Mouse (Mus musculus) embryo, embryonic 11.5 days (tissue): ENCODE measurements around the gene Tmem54.

Source experiments
- DNase-seq: peaks from one replicate; pipeline ENCODE4 v3.0.0-alpha.2; 2012; ENCODE audit warnings: low read depth, low spot score

Tmem54 gene

DNA sequence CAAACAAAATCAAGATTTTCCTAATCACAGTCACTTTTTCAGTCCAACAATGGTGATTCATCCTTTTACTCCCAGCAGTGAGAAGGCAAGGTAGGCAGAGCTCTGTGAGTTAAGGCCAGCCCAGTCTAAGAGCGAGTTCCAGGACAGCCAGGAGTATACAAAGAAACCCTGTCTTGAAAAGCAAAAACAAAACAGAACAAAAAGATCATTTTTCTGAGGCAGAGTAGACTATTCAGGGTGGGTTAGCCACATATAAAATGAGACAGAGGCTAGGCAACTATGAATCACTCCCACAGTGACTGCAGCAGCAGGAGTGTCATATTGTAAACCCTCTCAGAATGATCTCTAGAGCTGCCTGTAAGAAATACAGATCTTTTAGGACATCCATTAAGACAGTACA, 44.0 kb downstream of the Tmem54 start:
- no peak for DNase-seq

DNA sequence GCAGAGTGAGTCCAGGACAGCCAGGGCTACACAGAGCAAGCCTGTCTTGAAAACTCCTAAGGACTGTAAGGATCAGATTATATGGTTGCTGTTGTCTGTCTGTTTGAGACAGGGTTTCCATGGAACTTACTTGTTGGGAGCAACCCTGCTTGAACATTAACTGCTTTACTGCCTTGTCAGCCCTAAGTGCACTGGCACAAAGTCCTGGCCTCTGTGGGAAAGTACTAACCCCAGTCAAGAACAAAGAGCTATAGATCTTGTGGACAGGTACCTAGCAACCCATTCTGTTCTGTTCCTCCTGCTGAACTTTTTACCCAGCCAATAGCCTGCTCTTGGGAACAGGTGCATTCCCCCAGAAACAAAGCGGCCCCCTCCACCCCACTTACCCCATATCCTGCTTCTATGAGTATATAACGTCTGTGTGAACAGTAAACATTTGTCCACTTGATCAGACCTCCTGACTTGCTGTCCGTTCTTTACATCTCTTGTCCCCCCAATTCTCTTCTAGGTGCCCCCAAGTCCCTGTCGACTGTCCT, 46.0 kb downstream of the Tmem54 start:
- DNase-seq = no peak

DNA sequence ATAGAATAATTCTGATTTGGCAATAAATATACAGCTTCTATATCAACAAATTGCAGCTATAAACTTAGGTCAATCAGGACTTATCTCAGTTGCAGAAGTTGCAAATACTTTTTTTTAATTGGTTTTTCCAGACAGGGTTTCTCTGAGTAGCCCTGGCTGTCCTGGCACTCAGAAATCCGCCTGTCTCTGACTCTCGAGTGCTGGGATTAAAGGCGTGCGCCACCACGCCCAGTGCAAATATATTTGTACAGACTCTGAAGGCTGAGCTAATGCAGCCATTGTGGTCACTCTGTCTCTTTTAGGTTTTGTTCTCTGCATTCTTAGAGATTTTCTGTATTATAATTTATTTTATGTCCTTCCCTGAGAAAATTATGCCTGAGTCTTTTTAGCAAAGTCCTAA, 52.2 kb downstream of the Tmem54 start:
- DNase-seq = no peak

DNA sequence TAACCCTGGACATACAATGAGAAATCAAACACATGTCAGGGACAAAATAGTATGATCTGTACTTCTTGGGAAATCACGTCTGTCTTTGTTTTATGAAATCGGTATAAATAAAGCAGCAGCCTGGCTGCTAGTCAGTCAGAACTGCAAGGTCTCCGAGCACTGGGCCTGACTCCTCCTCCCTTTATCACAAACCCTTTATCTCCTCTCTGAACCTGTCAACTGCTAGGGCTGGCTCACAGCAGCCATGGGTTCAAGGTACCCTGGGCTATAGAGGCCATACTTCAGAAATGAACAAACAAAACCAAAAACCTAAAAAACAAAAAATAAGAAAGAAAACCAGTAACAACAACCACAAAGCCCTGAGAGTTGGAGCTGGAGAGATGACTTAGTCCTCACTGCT, 53.2 kb downstream of the Tmem54 start:
- DNase-seq = no peak

DNA sequence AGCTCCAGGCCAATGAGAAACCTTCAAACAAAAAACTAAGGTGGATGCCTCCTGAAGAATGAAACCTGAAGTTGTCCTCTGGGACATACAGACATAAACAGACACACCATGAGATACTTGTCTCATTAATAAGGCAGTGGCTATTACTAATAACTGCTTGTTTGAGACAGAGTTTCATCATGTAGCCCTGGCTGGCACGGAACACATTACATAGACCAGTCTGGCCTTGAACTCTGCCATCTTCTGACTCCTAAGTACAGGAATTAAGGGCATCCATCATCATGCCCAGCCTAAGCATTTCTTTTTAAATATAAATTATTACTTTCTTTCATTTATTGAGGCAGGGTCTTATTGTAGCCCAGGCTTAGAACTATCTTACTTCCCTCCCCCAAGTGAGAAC, 55.7 kb downstream of the Tmem54 start:
- DNase-seq = no peak
